Mouse (Mus musculus): ENCODE results near the gene Palm3. TPM values are rescaled to one million over a fixed set of nuclear protein-coding genes. Genes with fewer than 3 reads are reported as not detected.
"Not testable (repeated sequence)": the region's sequence is repeated elsewhere in the genome, so short reads cannot be mapped to it uniquely, and the experiment has no call there.

Palm3 gene
- total RNA-seq (2021) = under 1 TPM; 0.10 to 0.12 TPM
- long read RNA-seq, experiment 1 = 0 reads
- long read RNA-seq, experiment 2 = 0 reads

DNA sequence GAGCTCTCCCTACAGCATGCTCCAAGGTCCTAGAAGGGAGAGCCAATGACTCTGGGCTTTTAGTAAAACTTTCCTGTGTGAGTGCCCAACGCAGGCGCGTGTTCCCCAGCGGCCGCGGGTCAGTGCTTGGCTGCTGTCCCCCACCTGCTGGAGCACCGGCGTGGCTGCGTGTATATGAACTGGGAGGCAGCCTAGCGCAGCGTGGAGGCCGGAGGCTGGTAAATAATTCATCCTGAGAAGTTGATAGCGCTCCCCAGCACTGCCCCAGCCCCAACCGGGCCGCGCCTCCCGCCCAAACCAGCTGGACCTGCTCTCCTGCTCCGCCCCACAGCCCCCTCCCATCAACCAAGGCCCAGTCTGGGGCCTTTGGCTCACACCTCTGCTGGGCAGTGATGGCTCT is at the start of gene Palm3:
Palm3 (plus strand) TSS at position 376 of the 400 bp plus-strand sequence.
- intact Hi-C loops (cut with DNase I) = no loop called here

DNA sequence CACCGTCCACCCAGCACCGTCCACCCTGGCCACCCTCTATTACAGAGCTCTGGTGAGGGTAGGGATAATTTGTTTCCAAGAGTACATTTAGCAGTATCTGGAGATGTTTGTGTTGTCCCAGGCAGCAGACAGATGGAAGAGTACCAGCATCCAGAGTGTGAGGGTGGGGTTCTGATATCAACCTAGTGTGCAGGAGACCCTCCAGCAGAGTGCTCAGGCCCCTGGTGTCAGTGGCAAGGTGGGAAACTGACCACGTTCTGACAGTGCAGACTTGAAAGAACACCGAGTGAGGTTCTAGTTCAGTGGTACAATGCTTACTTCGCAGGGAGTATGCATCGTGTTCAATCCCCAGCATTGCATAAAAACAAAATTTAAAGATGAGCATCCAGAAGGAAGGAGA is 49.6 kb upstream of the Palm3 start:
- intact Hi-C loops (cut with DNase I) = no loop called here
- no peak for DNase-seq

More for the DNA sequence above, at the start of gene Palm3:
- DNase-seq = no peak

DNA sequence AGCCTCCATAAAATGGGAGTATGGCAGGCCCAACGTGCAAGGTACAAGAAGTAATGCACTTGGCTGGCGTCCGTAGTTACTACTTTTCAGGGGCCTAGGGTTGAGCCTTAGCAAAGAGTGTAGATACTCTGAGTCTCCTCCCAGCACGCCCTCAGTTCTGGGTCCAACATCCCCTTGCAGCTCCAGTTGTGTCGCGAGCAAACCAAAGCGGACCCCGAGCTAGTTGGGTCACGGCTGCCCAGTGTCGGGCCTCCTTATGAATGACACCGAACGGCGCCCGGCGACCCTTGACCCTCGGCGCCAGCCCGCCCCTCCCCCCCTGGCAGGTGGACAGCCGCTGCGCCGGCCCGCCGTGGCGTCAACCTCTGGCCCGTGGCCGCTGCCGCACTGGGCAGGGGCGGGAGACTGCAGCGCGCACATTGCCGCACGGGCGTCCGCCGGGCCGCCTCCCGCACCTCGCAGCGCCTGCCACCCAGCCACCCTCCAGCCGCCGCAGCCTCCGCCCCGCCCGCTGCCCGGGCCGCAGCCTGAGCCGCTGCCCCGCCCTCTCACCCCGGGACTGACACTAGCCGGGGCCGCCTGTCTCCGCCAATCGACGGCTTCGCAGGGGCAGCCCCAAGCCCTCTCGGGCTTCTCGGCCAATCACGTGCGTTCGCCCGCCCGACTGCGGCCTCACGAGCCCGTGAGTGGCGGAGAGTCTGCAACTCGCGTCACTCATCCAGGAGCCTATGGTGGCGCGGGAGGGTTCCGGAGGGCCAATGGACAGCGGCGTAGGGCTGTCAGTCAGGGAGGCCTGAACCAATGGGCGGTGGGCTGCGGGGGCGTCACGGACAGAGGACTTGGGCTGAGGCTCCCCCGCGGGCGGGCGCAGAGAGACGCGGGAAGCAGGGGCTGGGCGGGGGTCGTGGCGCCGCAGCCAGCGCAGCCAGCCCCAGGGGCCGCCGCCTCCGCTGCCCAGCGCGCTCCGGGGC is 48.8 kb upstream of the Palm3 start, which contains the start of gene Prkaca:
Prkaca (plus strand) TSS at position 844 of the 971 bp plus-strand sequence.
- DNase-seq = peak; percentile 92 to 98
- intact Hi-C loops (cut with DNase I) = no loop called here

DNA sequence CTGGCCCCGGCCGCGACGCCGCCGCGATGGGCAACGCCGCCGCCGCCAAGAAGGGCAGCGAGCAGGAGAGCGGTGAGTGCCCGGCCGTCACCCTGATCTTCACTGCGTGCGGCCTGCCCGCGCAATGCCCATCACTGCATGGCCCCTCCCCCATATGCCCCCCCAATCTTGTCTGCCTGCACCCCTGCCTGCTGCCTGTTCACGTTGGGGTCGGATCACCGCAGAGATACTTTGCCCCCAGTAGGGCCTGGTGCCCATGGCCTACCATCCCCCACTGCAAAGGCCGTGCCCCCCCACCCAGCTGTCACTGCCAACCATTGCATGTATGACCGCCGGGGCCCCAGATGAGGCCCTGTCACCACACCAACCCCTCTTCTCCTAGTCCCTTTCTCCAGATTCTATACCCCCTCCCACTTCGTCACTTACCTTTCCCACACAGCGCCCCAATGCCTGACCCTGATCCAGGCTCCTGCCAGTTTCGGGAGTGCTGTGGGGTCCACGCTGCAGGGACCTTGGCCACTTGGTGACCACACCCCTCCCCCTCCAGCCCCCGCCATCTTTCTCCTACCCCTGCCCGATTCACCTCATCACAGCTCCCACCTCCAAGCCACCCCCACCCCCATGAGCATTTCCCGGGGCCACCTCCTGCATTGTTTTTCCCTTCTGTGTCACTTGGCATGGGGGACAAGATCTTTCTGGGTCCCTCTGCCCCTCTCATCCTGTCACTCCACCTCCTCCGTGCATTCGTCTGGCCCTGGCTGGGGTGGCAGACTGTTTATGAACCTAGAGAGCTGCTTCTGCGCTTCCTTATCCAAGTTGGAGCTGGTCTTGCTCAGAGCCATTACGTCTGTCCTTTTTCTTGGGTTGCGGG is 47.9 kb upstream of the Palm3 start:
- intact Hi-C loops (cut with DNase I) = no loop called here
- DNase-seq = no peak

DNA sequence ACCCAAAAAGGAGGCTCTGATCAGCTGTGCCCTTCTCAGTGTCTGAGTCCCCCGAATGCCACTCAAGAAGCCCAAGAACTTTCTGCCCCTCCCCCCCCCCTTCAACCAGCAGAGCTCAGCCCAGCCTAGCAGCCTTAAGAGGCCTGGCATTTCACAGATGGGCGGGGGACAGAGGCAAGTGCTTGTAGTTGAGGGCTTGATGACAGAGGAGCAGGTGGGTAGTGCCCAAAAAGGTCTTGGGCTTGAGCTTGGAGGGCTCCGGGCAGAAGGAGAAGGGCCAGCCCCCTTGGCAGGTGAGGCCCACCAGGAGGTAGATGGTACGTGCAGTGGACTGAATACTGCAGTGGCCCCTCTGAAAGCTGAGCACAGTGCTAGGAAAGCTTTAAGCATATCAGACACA is 46.8 kb upstream of the Palm3 start:
- intact Hi-C loops (cut with DNase I) = no loop called here
- no peak for DNase-seq

DNA sequence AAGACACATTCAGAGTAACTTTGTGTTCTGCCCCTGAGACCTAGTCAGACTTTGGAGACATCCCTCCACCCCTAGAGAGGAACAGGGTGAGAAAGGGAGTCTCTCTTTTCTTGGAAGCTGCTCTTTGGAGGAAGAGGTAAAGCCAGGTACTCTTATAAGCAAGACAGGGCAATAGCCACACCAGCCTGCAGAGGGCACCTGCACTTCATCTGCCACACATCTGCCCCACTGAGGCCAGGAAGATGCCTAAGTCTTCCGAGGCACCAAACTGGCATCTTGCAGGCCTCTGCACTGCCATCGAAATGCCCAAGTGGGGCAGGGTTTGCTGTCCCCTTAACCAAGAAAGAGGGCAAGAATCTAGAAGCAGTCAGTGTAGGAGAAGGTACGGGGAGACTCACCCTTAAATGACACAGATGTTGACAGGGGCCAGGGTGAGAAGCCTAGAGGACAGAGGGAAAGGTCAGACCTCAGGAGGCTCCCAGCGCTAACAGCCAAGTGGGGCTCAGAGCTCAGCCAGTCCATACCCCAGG is 45.1 kb upstream of the Palm3 start:
- intact Hi-C loops (cut with DNase I) = no loop called here
- no peak for DNase-seq

DNA sequence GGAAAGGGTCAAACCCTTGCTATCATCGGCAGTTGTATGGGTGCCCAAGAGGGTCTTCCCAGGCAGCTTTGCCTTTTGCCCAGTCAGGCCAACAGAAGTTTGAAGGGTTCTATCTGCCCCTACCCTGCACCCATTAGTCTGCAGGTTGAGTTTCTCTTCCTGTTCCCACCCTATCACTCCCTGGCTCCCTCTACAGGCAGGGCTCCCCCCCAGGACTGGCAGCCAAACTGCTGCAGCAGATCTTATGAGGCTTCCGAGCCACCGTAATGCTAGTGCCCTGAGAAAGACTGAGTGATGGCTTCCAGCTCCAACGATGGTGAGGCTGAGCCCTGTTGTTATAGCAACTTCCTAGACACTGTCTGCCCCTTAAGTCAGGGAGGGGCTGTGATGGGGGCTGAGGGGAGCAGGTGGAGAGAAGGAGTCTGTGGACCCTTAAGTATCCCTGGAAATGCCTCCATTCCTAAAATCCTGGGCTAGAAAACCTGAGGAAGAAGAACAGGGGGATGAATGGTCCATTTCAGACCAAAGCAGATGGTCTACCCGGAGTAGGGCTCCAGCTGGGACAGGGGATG is 44.4 kb upstream of the Palm3 start:
- intact Hi-C loops (cut with DNase I) = no loop called here
- no peak for DNase-seq

DNA sequence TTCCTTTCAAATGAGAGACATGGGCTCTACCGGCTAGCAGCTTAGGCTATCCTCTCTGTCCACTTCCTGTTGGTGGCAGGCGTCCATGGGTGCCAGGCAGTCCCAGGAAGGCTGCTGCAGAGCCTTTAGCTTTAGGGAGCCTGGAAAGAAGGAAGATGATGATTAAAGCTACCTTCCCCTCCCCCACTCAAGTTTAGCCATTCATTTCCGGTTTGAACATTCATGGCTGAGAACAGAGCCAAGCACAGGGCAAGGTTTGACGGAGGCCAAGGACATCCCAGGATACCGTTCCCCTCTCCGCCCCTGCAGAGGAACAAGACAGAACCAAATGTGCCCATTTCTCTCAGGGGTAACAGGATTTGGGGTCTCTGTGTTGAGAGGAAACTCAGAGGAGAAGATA is 43.6 kb upstream of the Palm3 start:
- intact Hi-C loops (cut with DNase I) = no loop called here
- DNase-seq = no peak

DNA sequence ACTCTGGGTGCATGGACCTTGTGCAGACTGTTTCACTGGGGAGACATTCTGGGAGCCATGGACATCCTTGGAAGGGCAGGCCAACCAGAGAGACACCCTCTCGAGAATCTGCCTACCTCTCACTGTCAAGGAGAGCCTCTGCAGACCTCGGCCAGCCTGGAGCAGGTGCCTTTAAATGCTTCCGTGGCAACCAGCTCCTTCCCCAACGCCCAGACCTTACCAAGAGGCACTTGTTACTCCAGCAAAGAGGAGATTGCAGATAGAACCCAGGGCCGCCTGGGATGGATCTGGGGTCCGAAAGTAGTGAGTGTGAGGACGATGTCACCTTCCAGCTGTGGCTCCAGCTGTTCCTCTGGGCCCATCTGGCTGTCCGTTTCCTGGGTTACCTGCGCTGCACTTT is 43.1 kb upstream of the Palm3 start:
- no peak for DNase-seq
- intact Hi-C loops (cut with DNase I) = no loop called here

DNA sequence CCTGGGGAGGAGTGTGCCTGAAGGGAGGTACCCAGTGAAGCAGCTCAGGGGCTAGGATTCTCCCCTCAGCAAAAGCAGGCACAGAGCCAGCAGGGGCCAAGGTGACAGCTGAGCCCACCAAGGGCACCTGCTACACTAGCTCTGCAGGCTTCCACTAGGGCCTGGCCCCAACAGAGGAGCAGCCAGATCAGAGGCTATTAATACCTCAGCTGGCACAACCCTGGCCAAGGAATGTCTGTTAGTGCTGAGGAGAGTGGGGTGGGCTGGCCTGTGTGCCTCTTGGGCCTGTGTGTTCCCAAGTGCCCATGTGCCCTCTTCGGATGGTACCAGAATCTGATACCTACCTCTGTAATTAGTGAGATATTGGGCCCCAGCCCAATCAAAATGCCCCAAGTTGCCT is 41.0 kb upstream of the Palm3 start:
- intact Hi-C loops (cut with DNase I) = no loop called here
- DNase-seq = peak in 1 of 2 experiments; percentile 50

DNA sequence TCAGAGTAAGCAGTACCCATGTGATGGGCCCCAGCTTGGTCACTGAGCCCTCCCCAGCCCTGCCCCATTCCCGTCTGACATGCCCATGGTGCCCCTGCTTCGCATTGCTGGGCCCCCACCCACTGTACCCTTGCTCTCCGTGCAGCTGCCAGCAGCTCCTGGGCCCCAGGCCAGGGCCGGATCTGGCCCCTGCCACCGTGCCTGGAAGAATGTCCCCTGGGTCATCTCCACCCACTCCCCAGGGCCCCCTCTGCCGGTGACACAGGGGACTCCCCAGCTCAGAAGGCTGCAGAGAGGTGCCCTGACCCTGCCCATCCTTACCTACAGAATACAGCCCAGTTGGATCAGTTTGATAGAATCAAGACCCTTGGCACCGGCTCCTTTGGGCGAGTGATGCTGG is 40.4 kb upstream of the Palm3 start:
- intact Hi-C loops (cut with DNase I) = no loop called here
- peak; percentile 56 to 74 for DNase-seq

DNA sequence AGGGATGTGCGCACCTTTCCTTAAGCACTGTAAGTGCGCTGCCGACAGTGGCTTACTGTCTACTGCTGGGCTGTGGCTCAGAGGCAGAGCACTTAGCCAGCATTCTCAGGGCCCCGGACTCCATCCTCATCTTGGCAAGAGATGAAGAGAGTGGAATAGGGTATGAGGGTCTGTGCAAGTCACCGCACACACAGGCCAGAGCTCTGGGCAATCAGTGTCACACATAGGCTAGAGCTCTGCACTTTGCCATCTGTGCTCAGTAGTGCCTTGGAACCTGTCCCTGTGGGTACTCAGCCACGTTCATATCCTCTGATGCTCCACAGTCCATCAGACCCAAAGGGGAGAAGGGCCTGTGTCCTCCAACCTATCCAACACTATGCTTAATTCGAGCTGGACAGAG is 39.7 kb upstream of the Palm3 start:
- DNase-seq = no peak
- intact Hi-C loops (cut with DNase I) = no loop called here

DNA sequence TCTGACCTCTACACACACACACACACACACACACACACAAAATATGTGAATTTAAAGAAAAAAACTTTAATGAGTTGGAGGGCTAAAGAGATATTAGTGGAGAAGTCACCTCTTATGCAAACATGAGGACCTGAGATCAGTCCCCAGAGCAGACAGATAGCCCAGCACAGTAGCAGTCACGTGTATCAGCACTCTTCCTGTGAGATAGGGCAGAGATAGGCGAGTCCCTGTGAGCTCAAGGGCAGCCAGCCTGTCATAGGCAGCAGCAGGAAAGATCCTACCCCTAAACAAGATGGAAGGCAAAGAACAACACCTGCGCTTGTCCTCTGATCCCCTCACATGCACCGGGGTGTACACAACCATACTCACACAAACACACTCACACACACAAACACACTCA is 38.8 kb upstream of the Palm3 start:
- intact Hi-C loops (cut with DNase I) = no loop called here

DNA sequence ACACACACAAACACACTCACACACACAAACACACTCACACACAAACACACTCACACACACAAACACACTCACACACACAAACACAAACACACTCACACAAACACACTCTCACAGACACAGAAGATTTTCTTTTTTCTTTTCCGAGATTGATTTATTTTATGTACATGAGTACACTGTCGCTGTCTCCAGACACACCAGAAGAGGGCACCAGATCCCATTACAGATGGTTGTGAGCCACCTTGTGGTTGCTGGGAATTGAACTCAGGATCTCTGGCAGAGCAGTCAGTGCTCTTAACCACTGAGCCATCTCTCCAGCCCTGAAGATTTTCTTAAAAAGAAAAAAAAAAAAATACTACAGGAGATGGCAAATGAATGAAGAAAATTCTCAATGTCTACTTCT is 38.0 kb upstream of the Palm3 start:
- DNase-seq; intact Hi-C loops (cut with DNase I): not testable (repeated sequence)

More for the DNA sequence above, 38.8 kb upstream of the Palm3 start:
- DNase-seq = no peak

DNA sequence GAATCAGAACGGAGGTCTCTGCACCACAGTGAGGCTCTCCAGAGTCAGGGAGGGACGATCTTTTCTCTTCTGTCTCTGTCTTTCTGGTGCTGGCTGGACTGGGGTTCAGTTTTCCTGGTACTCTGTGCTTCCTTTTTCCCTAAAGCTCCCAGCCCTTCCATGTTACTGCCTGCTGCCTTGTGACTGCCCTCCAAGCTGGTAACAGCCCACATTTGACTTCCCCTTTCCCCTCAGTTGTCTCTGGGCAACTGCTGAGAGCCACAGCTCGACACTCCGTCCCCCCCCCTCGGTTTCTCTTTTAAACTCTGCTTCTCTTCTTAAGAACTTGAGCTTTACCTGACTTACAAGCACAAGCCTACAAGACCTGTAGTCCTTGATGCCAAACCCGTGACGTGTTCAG is 32.0 kb upstream of the Palm3 start:
- no peak for DNase-seq
- intact Hi-C loops (cut with DNase I) = no loop called here

DNA sequence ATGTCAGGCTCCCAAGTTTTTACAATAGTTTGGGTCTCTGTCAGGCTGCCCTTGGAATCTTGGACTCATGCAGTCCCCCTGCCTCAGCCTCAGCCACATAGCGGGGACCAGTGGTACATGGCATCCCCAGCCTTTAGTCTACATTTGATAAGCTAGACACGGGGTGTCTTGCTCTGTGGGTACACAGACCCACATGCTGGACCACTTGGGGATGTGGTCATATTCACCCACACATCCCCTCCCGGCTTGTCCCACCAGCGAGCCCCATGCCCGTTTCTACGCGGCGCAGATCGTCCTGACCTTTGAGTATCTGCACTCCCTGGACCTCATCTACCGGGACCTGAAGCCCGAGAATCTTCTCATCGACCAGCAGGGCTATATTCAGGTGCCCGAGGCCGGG is 31.1 kb upstream of the Palm3 start:
- intact Hi-C loops (cut with DNase I) = no loop called here
- DNase-seq = no peak

DNA sequence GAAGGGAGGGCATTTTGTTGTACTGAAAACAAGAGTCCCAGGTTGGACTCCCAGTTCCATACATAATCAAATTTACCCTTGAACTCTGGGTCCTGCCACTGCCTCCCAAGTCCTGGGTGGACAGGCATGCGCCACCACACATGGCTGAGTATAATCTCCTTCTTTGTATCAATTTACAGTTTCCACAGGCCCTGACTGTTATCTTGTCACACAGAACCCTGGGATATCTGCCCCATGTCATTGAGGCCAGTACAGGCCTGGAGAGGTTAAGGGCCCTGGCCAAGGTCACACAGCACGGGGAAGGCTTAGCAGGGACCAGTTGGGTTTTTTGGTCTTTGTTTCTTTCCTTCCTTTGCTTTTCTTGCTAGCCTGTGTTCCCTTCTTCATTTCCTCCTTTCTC is 28.8 kb upstream of the Palm3 start:
- intact Hi-C loops (cut with DNase I) = no loop called here
- DNase-seq = no peak

DNA sequence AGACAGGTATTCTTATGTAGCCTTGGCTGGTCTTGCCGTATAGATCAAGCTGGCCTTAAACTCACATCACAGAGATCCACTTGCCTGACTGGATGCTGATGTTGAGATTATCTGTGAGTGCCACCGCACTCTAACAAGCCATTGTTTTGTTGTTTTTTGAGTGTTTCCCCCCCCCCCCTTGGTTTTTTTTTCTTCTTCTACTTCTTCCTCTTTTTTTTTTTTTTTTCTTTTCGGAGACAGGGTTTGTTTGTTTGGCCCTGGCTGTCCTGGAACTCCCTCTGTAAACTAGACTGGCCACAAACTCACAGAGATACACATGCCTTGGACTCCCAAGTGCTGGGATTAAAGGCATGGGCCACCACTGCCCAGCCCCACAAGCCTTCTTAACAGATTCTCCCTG is 27.2 kb upstream of the Palm3 start:
- intact Hi-C loops (cut with DNase I) = no loop called here
- DNase-seq = no peak

DNA sequence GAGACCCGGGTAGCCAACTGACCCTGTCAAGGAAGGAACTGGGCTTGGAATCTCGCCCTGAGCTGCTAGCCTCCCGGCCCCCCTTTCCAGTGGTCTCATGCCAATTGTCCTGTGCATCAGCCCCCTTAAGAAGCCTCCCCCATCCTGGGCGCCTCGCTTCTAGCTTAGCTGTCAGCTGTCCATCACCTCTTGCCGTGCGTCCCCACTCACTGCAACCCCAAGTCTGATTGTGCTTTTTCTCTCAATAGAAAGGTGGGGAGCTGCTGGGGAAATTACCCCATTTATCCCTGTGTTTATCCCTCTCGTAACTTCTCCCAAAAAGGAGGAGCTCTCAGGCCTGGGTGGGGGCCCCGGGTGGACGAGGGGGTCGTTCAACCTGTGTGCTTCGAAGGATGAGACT is 25.3 kb upstream of the Palm3 start:
- DNase-seq = no peak
- intact Hi-C loops (cut with DNase I) = no loop called here
